Mouse (Mus musculus) neural tube, embryonic 11.5 days (tissue): Measurements from ENCODE around the gene Fpgs. TPM values are rescaled to one million over a fixed set of nuclear protein-coding genes. Genes with fewer than 3 reads are reported as not detected.

ENCODE experiments used
- ATAC-seq: fragments of 200-750 bp; cut with Nextera tagmentation; 2 replicates; pipeline ENCODE4 v1.8.0; 2017; ENCODE audit warnings: moderate number of reproducible peaks, mild to moderate bottlenecking, moderate TSS enrichment, moderate library complexity; ENCODE audit not compliant: insufficient read depth, low FRiP score, low TSS enrichment
- DNase-seq: peaks from one replicate; pipeline ENCODE4 v3.0.0-alpha.2; 2015; ENCODE audit warnings: low spot score
- H3K27ac ChIP-seq: fragments of 300-500 bp; sonication (generic); 2 replicates; pipeline ENCODE4 v1.5.1; 2014; ENCODE audit warnings: low read depth, mild to moderate bottlenecking, low read length
- H3K27me3 ChIP-seq: fragments of 300-500 bp; sonication (generic); 2 replicates; pipeline ENCODE4 v1.6.1; 2014; ENCODE audit warnings: mild to moderate bottlenecking, low read length, mixed read lengths; ENCODE audit not compliant: control insufficient read depth, insufficient read depth
- H3K36me3 ChIP-seq: fragments of 300-500 bp; sonication (generic); 2 replicates; pipeline ENCODE4 v1.6.1; 2014; ENCODE audit warnings: mild to moderate bottlenecking, low read length, moderate library complexity, mixed read lengths; ENCODE audit not compliant: control insufficient read depth, insufficient read depth
- H3K4me1 ChIP-seq: fragments of 300-500 bp; sonication (generic); 2 replicates; pipeline ENCODE4 v1.6.1; 2014; ENCODE audit warnings: low read length, mixed read lengths; ENCODE audit not compliant: control insufficient read depth, insufficient read depth
- H3K4me2 ChIP-seq: fragments of 300-500 bp; sonication (generic); 2 replicates; pipeline ENCODE4 v1.6.1; 2014; ENCODE audit warnings: low read depth, mild to moderate bottlenecking, moderate library complexity
- H3K4me3 ChIP-seq: fragments of 300-500 bp; sonication (generic); 2 replicates; pipeline ENCODE4 v1.5.1; 2014; ENCODE audit warnings: low read depth, low read length
- H3K9ac ChIP-seq: fragments of 300-500 bp; sonication (generic); 2 replicates; pipeline ENCODE4 v1.6.1; 2014; ENCODE audit warnings: mild to moderate bottlenecking, low read length
- H3K9me3 ChIP-seq: fragments of 300-500 bp; sonication (generic); 2 replicates; pipeline ENCODE4 v1.6.1; 2016; ENCODE audit warnings: low read length; ENCODE audit not compliant: control insufficient read depth
- WGBS: fragments of 180-500 bp; shearing (Covaris S2); extraction: QIAGEN DNeasy Blood & Tissue Kit; methylation state at CpG from one replicate; pipeline ENCODE4 v1.1.7; 2014; 5-methylcytosine and 5-hydroxymethylcytosine counted together
- polyA plus RNA-seq: library from polyadenylated mRNA; unstranded; fragments of >200 nt; fragmentation: Nextera tagmentation; extraction: Ambion mirVana; gene quantifications from 2 replicates; pipeline ENCODE4 v1.2.1, GENCODE M21; 2014

Gene Fpgs
- polyA plus RNA-seq, 1 experiment from 2014 or later, result 19.4 TPM

GRCm38 (mm10) chr2:32699680-32700079, 4.3 kb downstream of the Fpgs start:
- Histone ChIP-seq H3K4me1 (no peaks in the 10 kb centered on the region), H3K4me3 (no peak overlapping the region), H3K9ac (no peak overlapping the region), H3K27ac (no peak overlapping the region), H3K9me3 (no peaks in the 10 kb centered on the region), H3K27me3 (no peaks in the 10 kb centered on the region), H3K36me3 (peaks cover 8% of the 10 kb centered on the region), H3K4me2 (no peak overlapping the region)
- 81% methylated on average over 6 of the region's 6 CpGs for WGBS
- no peak for DNase-seq
- no peak for ATAC-seq

GRCm38 (mm10) chr2:32694691-32695090, 9.3 kb downstream of the Fpgs start:
- no peak overlapping the region for H3K9ac ChIP-seq
- H3K9me3 ChIP-seq, result no peaks in the 10 kb centered on the region
- peaks cover 4% of the 10 kb centered on the region for H3K4me1 ChIP-seq
- no peaks in the 10 kb centered on the region for H3K36me3 ChIP-seq
- no peaks in the 10 kb centered on the region for H3K27me3 ChIP-seq
- H3K27ac ChIP-seq, result no peak overlapping the region
- H3K4me3 ChIP-seq, result peak overlapping the region; percentile 66; the same call in 1 of the 2 replicates
- WGBS, result 92% methylated on average over 12 of the region's 12 CpGs
- ATAC-seq (no peak), DNase-seq (no peak)
- peak overlapping the region; percentile 56; the same call in 1 of the 2 replicates for H3K4me2 ChIP-seq

- Histone ChIP-seq H3K36me3 (no peaks in the 10 kb centered on the region), H3K4me3 (peak overlapping the region; percentile 66), H3K4me2 (peak overlapping the region; percentile 65), H3K9me3 (no peaks in the 10 kb centered on the region), H3K4me1 (peaks cover 4% of the 10 kb centered on the region), H3K27me3 (no peaks in the 10 kb centered on the region), H3K9ac (peak overlapping the region; percentile 75), H3K27ac (peak overlapping the region; percentile 65; the same call in 1 of the 2 replicates)
- DNase-seq (peak; percentile 96), ATAC-seq (peak; percentile 99)
- WGBS, result under 1% methylated on average over 51 of the region's 51 CpGs
Observed at GRCm38 (mm10) chr2:32693823-32694411, 10.0 kb downstream of the Fpgs start.

- no peaks in the 10 kb centered on the region for H3K27me3 ChIP-seq
- WGBS, result 24% methylated on average over 7 of the region's 7 CpGs
- peaks cover 4% of the 10 kb centered on the region for H3K4me1 ChIP-seq
- no peak for DNase-seq
- H3K27ac ChIP-seq, result no peak overlapping the region
- ATAC-seq, result no peak
- peak overlapping the region; percentile 65 for H3K4me2 ChIP-seq
- peak overlapping the region; percentile 75 for H3K9ac ChIP-seq
- H3K9me3 ChIP-seq, result no peaks in the 10 kb centered on the region
- peak overlapping the region; percentile 66 for H3K4me3 ChIP-seq
- H3K36me3 ChIP-seq, result no peaks in the 10 kb centered on the region
Observed at GRCm38 (mm10) chr2:32693282-32693681, 10.7 kb downstream of the Fpgs start.

- H3K9me3 ChIP-seq, result no peaks in the 10 kb centered on the region
- H3K36me3 ChIP-seq, result no peaks in the 10 kb centered on the region
- H3K9ac ChIP-seq, result no peak overlapping the region
- H3K4me3 ChIP-seq, result no peak overlapping the region
- DNase-seq, result no peak
- H3K4me1 ChIP-seq, result peaks cover 4% of the 10 kb centered on the region
- no peak overlapping the region for H3K27ac ChIP-seq
- no peaks in the 10 kb centered on the region for H3K27me3 ChIP-seq
- no peak overlapping the region for H3K4me2 ChIP-seq
- no peak for ATAC-seq
- WGBS, result 95% methylated on average over 14 of the region's 14 CpGs
Observed at GRCm38 (mm10) chr2:32692496-32692895, 11.4 kb downstream of the Fpgs start.

- H3K4me2 ChIP-seq, result no peak overlapping the region
- no peak overlapping the region for H3K9ac ChIP-seq
- peaks cover 4% of the 10 kb centered on the region for H3K4me1 ChIP-seq
- no peak overlapping the region for H3K27ac ChIP-seq
- H3K9me3 ChIP-seq, result no peaks in the 10 kb centered on the region
- DNase-seq (no peak), ATAC-seq (no peak)
- H3K4me3 ChIP-seq, result no peak overlapping the region
- H3K27me3 ChIP-seq, result no peaks in the 10 kb centered on the region
- WGBS, result 87% methylated on average over 11 of the region's 11 CpGs
- H3K36me3 ChIP-seq, result peaks cover 2% of the 10 kb centered on the region; the same call in 1 of the 2 replicates
Observed at GRCm38 (mm10) chr2:32691041-32691440, 12.9 kb downstream of the Fpgs start.

- DNase-seq, result peak; percentile 88
Observed at GRCm38 (mm10) chr2:32689420-32689819, 14.5 kb downstream of the Fpgs start.

GRCm38 (mm10) chr2:32687562-32687961, 16.4 kb downstream of the Fpgs start:
- no peak overlapping the region for H3K27ac ChIP-seq
- H3K36me3 ChIP-seq, result peaks cover 11% of the 10 kb centered on the region; the same call in 1 of the 2 replicates
- DNase-seq (no peak), ATAC-seq (no peak)
- H3K4me2 ChIP-seq, result no peak overlapping the region
- no peak overlapping the region for H3K4me3 ChIP-seq
- no peak overlapping the region for H3K9ac ChIP-seq
- H3K9me3 ChIP-seq, result no peaks in the 10 kb centered on the region
- H3K4me1 ChIP-seq, result no peaks in the 10 kb centered on the region
- H3K27me3 ChIP-seq, result no peaks in the 10 kb centered on the region
- WGBS, result 88% methylated on average over 8 of the region's 8 CpGs

More at GRCm38 (mm10) chr2:32689420-32689819, 14.5 kb downstream of the Fpgs start:
- no peak overlapping the region for H3K4me3 ChIP-seq
- no peaks in the 10 kb centered on the region for H3K27me3 ChIP-seq
- no peak overlapping the region for H3K4me2 ChIP-seq
- H3K9ac ChIP-seq, result no peak overlapping the region
- no peaks in the 10 kb centered on the region for H3K9me3 ChIP-seq
- no peak for ATAC-seq
- no peak overlapping the region for H3K27ac ChIP-seq
- peaks cover 4% of the 10 kb centered on the region for H3K4me1 ChIP-seq
- H3K36me3 ChIP-seq, result peaks cover 5% of the 10 kb centered on the region; the same call in 1 of the 2 replicates
- 22% methylated on average over 5 of the region's 5 CpGs for WGBS

GRCm38 (mm10) chr2:32686640-32687039, 17.3 kb downstream of the Fpgs start:
- no peaks in the 10 kb centered on the region for H3K9me3 ChIP-seq

More at GRCm38 (mm10) chr2:32686640-32687039, 17.3 kb downstream of the Fpgs start:
- 93% methylated on average over 6 of the region's 6 CpGs for WGBS
- H3K9ac ChIP-seq, result no peak overlapping the region
- H3K36me3 ChIP-seq, result peaks cover 11% of the 10 kb centered on the region; the same call in 1 of the 2 replicates
- H3K27ac ChIP-seq, result no peak overlapping the region
- H3K4me3 ChIP-seq, result no peak overlapping the region
- H3K4me1 ChIP-seq, result no peaks in the 10 kb centered on the region
- no peak for ATAC-seq
- no peak overlapping the region for H3K4me2 ChIP-seq
- no peaks in the 10 kb centered on the region for H3K27me3 ChIP-seq
- DNase-seq, result no peak
